Mouse (Mus musculus): ENCODE results near the gene Olfr90. TPM values are rescaled to one million over a fixed set of nuclear protein-coding genes. Genes with fewer than 3 reads are reported as not detected.

Gene Olfr90
- polyA plus RNA-seq, 2 experiments from 2014 or later: 0.19 TPM; not detected in 1

GRCm38 (mm10) chr17:37056957-37057356 lies 31.3 kb downstream of the Olfr90 start:
- no peak for ATAC-seq

- ATAC-seq: no peak
Observed at GRCm38 (mm10) chr17:37051745-37052144, 36.6 kb downstream of the Olfr90 start.

DNA sequence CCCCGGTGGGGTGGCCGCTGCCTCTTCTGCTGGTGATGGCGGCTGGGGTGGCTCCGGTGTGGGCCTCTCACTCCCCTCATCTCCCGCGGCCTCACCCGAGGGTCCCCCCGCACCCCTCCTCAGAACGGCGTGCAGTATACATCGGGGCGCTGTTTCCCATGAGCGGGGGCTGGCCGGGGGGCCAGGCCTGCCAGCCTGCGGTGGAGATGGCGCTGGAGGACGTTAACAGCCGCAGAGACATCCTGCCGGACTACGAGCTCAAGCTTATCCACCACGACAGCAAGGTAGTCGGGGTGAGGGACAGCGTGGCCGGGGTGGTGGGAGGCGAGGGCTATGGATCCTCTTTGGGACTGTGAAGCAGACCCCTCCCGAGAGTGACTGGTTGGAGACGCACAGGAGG lies 37.4 kb downstream of the Olfr90 start:
- no peak for ATAC-seq

DNA sequence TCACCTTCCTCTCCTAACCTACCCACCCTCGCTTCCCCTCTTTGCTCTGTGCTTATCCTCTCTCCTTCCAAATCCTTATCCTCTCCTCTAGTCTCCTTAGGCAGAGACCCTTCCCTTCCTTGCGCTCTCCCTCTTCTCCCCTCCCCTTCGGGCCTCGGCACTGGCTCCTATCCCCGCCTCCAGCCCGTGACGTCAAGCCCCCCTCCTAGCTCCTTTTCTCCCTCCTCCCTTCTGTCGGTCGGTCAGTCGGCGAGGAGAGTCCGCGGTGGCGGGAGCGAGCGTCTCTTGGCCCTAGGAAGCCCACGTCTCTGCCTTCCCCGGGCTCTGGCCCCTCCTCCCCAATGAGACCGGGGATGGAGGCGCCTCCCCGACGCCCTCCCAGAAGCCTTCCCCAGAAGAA lies 37.9 kb downstream of the Olfr90 start:
- no peak for ATAC-seq

DNA sequence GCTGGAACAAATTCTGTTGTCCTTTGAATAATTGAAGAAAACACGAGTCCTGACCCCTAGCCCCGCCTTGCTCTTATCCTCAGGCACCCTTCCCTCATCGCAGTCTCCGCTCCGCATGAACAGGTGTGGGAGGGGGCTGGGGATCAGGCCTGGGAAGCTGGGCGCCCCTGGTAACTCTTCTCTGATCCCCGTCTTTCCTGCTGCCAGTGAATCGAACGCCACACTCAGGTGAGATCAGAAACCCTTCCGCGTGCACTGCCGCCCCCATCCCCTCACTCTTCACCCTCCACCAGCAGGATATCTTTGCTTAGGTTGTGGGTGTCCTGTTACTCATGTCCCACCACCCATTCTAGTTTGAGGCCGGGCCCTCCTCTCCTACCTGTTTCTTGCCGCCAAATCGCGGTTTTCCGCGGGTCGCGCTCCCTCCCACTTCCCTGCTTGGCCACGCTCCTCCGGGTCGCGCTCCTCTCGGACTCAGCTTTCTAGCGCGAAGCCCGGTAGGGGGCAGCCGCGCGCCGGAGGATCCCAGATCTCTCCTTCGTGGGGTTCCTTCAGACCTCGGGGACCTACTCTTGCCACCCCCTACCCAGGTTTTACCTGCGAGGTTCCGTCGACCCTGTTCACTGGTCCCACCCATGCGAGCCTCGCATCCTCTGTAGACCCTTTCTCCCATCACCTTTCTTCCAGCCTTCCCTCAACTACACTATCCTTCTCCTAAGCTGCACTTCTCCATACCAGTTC lies 38.6 kb downstream of the Olfr90 start:
- ATAC-seq: no peak

DNA sequence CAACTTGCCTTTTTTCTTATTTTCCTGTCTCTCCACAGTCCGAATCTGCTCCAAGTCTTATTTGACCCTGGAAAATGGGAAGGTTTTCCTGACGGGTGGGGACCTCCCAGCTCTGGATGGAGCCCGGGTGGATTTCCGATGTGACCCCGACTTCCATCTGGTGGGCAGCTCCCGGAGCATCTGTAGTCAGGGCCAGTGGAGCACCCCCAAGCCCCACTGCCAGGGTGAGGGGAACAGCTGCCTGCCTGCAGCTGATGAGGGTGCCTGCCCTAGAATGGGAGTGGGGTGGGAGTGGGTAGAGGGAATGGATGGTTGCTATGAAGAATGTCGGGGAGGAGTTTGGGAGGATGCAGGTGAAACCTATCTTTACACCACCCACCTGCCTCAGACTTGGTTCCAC lies 39.9 kb downstream of the Olfr90 start:
- no peak for ATAC-seq

GRCm38 (mm10) chr17:37047981-37048380 lies 40.3 kb downstream of the Olfr90 start:
- no peak for ATAC-seq

- no peak for ATAC-seq
Observed at GRCm38 (mm10) chr17:37047332-37047976, 40.8 kb downstream of the Olfr90 start.

- ATAC-seq: peak; percentile 53
Observed at GRCm38 (mm10) chr17:37046312-37047112, 41.8 kb downstream of the Olfr90 start.

- peak; percentile 68 for ATAC-seq
Observed at GRCm38 (mm10) chr17:37045611-37046311, 42.5 kb downstream of the Olfr90 start, which contains the start of gene Gabbr1. Gene Gabbr1, plus strand, starts transcription at chr17:37045966.

DNA sequence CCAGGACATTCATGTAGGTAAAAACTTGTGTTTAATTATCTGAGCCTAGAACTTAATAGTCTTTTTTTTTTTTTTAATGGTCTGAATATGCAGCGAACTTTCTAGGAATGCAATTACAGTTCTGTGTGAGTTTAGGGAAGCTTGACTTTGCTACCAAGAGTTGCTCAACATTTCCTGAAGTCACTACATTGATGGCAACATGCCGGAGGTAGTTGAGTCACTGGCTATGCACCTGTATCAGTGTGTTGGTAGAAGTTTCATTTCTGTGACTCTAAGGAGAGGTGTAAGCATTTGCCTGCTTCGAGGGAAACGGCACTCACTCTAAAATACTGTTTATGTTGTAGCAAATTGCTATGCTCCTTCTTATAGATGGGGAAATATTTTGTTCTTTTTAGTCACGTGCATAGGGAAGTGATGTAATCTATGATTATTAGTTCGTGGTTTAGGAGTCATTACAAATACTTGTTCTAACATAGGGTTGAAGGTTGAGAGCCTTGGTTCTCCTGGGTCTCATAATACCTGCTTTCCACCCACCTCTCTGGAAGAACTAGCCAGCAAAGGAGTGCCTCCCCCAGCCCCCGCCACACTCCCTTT lies 43.6 kb downstream of the Olfr90 start:
- no peak for ATAC-seq

GRCm38 (mm10) chr17:37039127-37039894 lies 49.0 kb downstream of the Olfr90 start:
- no peak for ATAC-seq

Other genes with a start within 250 kb of the Olfr90 start
- not detected for gene Trim15, start 221.3 kb downstream of the Olfr90 start, polyA plus RNA-seq (2017; shearing (Covaris generic))
- under 1 TPM in 1 of 2 experiments, not detected in 1; 0.20 TPM for gene Trim10, start 218.9 kb downstream of the Olfr90 start, polyA plus RNA-seq (2017; shearing (Covaris generic))
- gene Trim40, start 198.4 kb downstream of the Olfr90 start, polyA plus RNA-seq (2017; shearing (Covaris generic)): not detected
- gene Trim31, start 190.4 kb downstream of the Olfr90 start, polyA plus RNA-seq (2017; shearing (Covaris generic)): not detected
- not detected for gene Rnf39, start 145.6 kb downstream of the Olfr90 start, polyA plus RNA-seq (2017; shearing (Covaris generic))
- 100 to 1,000 TPM; 190 to 210 TPM for gene Ppp1r11, start 136.8 kb downstream of the Olfr90 start, polyA plus RNA-seq (2017; shearing (Covaris generic))
- 10 to 100 TPM; 72.7 to 81.5 TPM for gene Znrd1, start 129.9 kb downstream of the Olfr90 start, polyA plus RNA-seq (2017; shearing (Covaris generic))
- gene Znrd1as, start 129.9 kb downstream of the Olfr90 start, polyA plus RNA-seq (2017; shearing (Covaris generic)): 1 to 10 TPM; 4.9 to 5.4 TPM
- gene 2410137M14Rik, start 107.3 kb downstream of the Olfr90 start, polyA plus RNA-seq (2017; shearing (Covaris generic)): not detected
- gene H2-M5, start 99.0 kb downstream of the Olfr90 start, polyA plus RNA-seq (2017; shearing (Covaris generic)): not detected
- gene Zfp57, start 87.3 kb downstream of the Olfr90 start, polyA plus RNA-seq (2017; shearing (Covaris generic)): not detected
- gene Mog, start 65.1 kb downstream of the Olfr90 start, polyA plus RNA-seq (2017; shearing (Covaris generic)): not detected
- 1 to 10 TPM; 5.0 to 6.2 TPM for gene Gabbr1, start 42.5 kb downstream of the Olfr90 start, polyA plus RNA-seq (2017; shearing (Covaris generic))
- gene Olfr91, start 9.8 kb upstream of the Olfr90 start, polyA plus RNA-seq (2017; shearing (Covaris generic)): not detected
- not detected for gene Olfr92, start 31.6 kb upstream of the Olfr90 start, polyA plus RNA-seq (2017; shearing (Covaris generic))
- gene Olfr93, start 73.0 kb upstream of the Olfr90 start, polyA plus RNA-seq (2017; shearing (Covaris generic)): not detected
- under 1 TPM in 1 of 2 experiments, not detected in 1; 0.75 TPM for gene Ubd, start 105.4 kb upstream of the Olfr90 start, polyA plus RNA-seq (2017; shearing (Covaris generic))
- not detected for gene Olfr94, start 112.5 kb upstream of the Olfr90 start, polyA plus RNA-seq (2017; shearing (Covaris generic))
- not detected for gene Olfr95, start 124.6 kb upstream of the Olfr90 start, polyA plus RNA-seq (2017; shearing (Covaris generic))
- gene Olfr96, start 131.6 kb upstream of the Olfr90 start, polyA plus RNA-seq (2017; shearing (Covaris generic)): not detected
- not detected for gene Olfr97, start 148.8 kb upstream of the Olfr90 start, polyA plus RNA-seq (2017; shearing (Covaris generic))
- gene Olfr98, start 175.2 kb upstream of the Olfr90 start, polyA plus RNA-seq (2017; shearing (Covaris generic)): 1 to 10 TPM in 1 of 2 experiments, under 1 TPM in 1; 0.54 to 1.0 TPM
- gene H2-M3, start 181.7 kb upstream of the Olfr90 start, polyA plus RNA-seq (2017; shearing (Covaris generic)): 100 to 1,000 TPM in 1 of 2 experiments, 10 to 100 TPM in 1; 94.0 to 120 TPM
- gene Olfr99, start 195.0 kb upstream of the Olfr90 start, polyA plus RNA-seq (2017; shearing (Covaris generic)): 1 to 10 TPM; 5.1 to 5.7 TPM
- under 1 TPM in 1 of 2 experiments, not detected in 1; 0.15 TPM for gene Olfr101, start 215.8 kb upstream of the Olfr90 start, polyA plus RNA-seq (2017; shearing (Covaris generic))
- under 1 TPM in 1 of 2 experiments, not detected in 1; 0.33 TPM for gene Olfr102, start 228.6 kb upstream of the Olfr90 start, polyA plus RNA-seq (2017; shearing (Covaris generic))